Mouse (Mus musculus): Measurements from ENCODE around the gene Slc22a7.

Slc22a7 gene

GRCm38 (mm10) chr17:46426496-46426895 is 11.8 kb downstream of the Slc22a7 start:
- Histone ChIP-seq H3K27me3 (ENCODE audit: insufficient read depth, low read length) (peaks cover 18% of the 10 kb centered on the region), H3K9me3 (ENCODE audit: low read length) (no peaks in the 10 kb centered on the region), H3K36me3 (ENCODE audit: insufficient read depth, low read length) (no peaks in the 10 kb centered on the region), H3K4me1 (replicated peaks; ENCODE audit: low read depth, low read length) (peaks cover 26% of the 10 kb centered on the region), H3K4me3 (replicated peaks; ENCODE audit: low read length) (no peak overlapping the region)
- no peak for TF ChIP-seq NANOG (IDR thresholded peaks at IDR 0.05; ENCODE audit: borderline replicate concordance, low read length)
- TF ChIP-seq POU5F1 (IDR thresholded peaks at IDR 0.05; ENCODE audit: borderline replicate concordance, low read length) = no peak
- TF ChIP-seq CTCF (conservative IDR thresholded peaks at IDR 0.05; ENCODE audit: low read length) = no peak

- Histone ChIP-seq H3K27me3 (ENCODE audit: insufficient read depth, low read length) (no peaks in the 10 kb centered on the region), H3K36me3 (ENCODE audit: insufficient read depth, low read length) (no peaks in the 10 kb centered on the region), H3K4me1 (replicated peaks; ENCODE audit: low read depth, low read length) (no peaks in the 10 kb centered on the region), H3K9me3 (ENCODE audit: low read length) (no peaks in the 10 kb centered on the region), H3K4me3 (replicated peaks; ENCODE audit: low read length) (no peak overlapping the region)
- TF ChIP-seq POU5F1 (IDR thresholded peaks at IDR 0.05; ENCODE audit: borderline replicate concordance, low read length) (no peak), CTCF (conservative IDR thresholded peaks at IDR 0.05; ENCODE audit: low read length) (0 out of 2 replicates have a peak, but pooled peaks have one; percentile 4)
Observed at GRCm38 (mm10) chr17:46419717-46420116, 18.5 kb downstream of the Slc22a7 start.

- H3K4me1 ChIP-seq (replicated peaks; ENCODE audit: low read depth, low read length) = no peaks in the 10 kb centered on the region
- H3K4me3 ChIP-seq (replicated peaks; ENCODE audit: low read length) = no peak overlapping the region
- H3K27me3 ChIP-seq (ENCODE audit: insufficient read depth, low read length) = no peaks in the 10 kb centered on the region
- H3K36me3 ChIP-seq (ENCODE audit: insufficient read depth, low read length) = peaks cover 7% of the 10 kb centered on the region
- H3K9me3 ChIP-seq (ENCODE audit: low read length) = no peaks in the 10 kb centered on the region
- no peak for TF ChIP-seq POU5F1 (IDR thresholded peaks at IDR 0.05; ENCODE audit: borderline replicate concordance, low read length)
- TF ChIP-seq NANOG (IDR thresholded peaks at IDR 0.05; ENCODE audit: borderline replicate concordance, low read length) = no peak
- no peak for TF ChIP-seq CTCF (conservative IDR thresholded peaks at IDR 0.05; ENCODE audit: low read length)
Observed at GRCm38 (mm10) chr17:46418628-46419027, 19.6 kb downstream of the Slc22a7 start.

DNA sequence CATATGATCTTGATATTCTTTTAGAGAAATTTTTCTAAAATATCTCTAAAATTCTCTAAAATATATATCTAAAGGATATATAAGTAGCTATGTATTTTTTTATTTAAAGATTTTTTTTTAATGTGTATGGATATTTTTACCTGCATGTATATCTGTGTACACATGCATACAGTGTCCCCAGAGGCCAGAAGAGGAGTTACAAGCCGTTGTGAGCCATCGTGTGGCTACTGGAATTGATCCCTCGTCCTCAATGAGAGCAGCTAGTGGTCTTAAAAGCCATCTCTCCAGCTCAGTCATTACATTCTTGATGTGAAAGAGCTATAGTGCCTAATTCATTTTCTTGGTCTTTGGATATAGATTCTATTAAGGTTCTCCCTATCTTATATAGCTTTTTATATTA is 29.8 kb downstream of the Slc22a7 start:
- Histone ChIP-seq H3K4me3 (replicated peaks; ENCODE audit: low read length) (no peak overlapping the region), H3K27me3 (ENCODE audit: insufficient read depth, low read length) (no peaks in the 10 kb centered on the region), H3K36me3 (ENCODE audit: insufficient read depth, low read length) (peaks cover 79% of the 10 kb centered on the region), H3K9me3 (ENCODE audit: low read length) (no peaks in the 10 kb centered on the region), H3K4me1 (replicated peaks; ENCODE audit: low read depth, low read length) (peaks cover 3% of the 10 kb centered on the region; the same call in 1 of the 2 replicates)
- no peak for TF ChIP-seq POU5F1 (IDR thresholded peaks at IDR 0.05; ENCODE audit: borderline replicate concordance, low read length)
- TF ChIP-seq CTCF (conservative IDR thresholded peaks at IDR 0.05; ENCODE audit: low read length) = peak; percentile 35

GRCm38 (mm10) chr17:46394631-46395030 is 43.6 kb downstream of the Slc22a7 start:
- no peak for TF ChIP-seq CTCF (conservative IDR thresholded peaks at IDR 0.05; ENCODE audit: low read length)
- no peak for TF ChIP-seq POU5F1 (IDR thresholded peaks at IDR 0.05; ENCODE audit: borderline replicate concordance, low read length)
- no peak for TF ChIP-seq NANOG (IDR thresholded peaks at IDR 0.05; ENCODE audit: borderline replicate concordance, low read length)
- H3K27me3 ChIP-seq (ENCODE audit: insufficient read depth, low read length) = no peaks in the 10 kb centered on the region
- H3K4me3 ChIP-seq (replicated peaks; ENCODE audit: low read length) = no peak overlapping the region
- H3K4me1 ChIP-seq (replicated peaks; ENCODE audit: low read depth, low read length) = no peaks in the 10 kb centered on the region
- H3K9me3 ChIP-seq (ENCODE audit: low read length) = no peaks in the 10 kb centered on the region
- peaks cover 42% of the 10 kb centered on the region for H3K36me3 ChIP-seq (ENCODE audit: insufficient read depth, low read length)

DNA sequence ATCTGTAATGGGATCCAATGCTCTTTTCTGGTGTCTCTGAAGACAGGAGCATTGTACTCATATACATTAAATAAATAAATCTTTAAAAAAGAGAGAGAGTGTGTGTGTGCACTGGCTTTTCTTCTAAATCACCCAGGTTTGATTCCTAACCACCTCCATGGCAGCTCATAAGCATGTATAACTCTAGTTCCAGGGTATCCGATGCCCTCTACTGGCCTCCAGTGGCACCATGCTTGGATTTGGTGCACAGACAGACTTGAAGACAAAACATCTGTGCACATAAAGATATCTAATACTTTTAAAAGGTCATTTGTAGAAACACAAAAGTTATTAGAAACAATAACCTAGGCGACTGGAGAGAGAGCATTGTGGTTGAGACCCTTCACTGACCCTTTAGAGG is 45.2 kb downstream of the Slc22a7 start:
- H3K9me3 ChIP-seq (ENCODE audit: low read length) = no peaks in the 10 kb centered on the region
- no peaks in the 10 kb centered on the region for H3K27me3 ChIP-seq (ENCODE audit: insufficient read depth, low read length)
- H3K4me1 ChIP-seq (replicated peaks; ENCODE audit: low read depth, low read length) = no peaks in the 10 kb centered on the region
- TF ChIP-seq CTCF (conservative IDR thresholded peaks at IDR 0.05; ENCODE audit: low read length) (peak; percentile 37), NANOG (IDR thresholded peaks at IDR 0.05; ENCODE audit: borderline replicate concordance, low read length) (no peak)
- H3K36me3 ChIP-seq (ENCODE audit: insufficient read depth, low read length) = peaks cover 37% of the 10 kb centered on the region
- H3K4me3 ChIP-seq (replicated peaks; ENCODE audit: low read length) = no peak overlapping the region

GRCm38 (mm10) chr17:46388200-46388599 is 50.1 kb downstream of the Slc22a7 start:
- TF ChIP-seq NANOG (IDR thresholded peaks at IDR 0.05; ENCODE audit: borderline replicate concordance, low read length) = no peak
- Histone ChIP-seq H3K4me1 (replicated peaks; ENCODE audit: low read depth, low read length) (peaks cover 12% of the 10 kb centered on the region), H3K4me3 (replicated peaks; ENCODE audit: low read length) (no peak overlapping the region), H3K27me3 (ENCODE audit: insufficient read depth, low read length) (peaks cover 17% of the 10 kb centered on the region), H3K36me3 (ENCODE audit: insufficient read depth, low read length) (peaks cover 25% of the 10 kb centered on the region), H3K9me3 (ENCODE audit: low read length) (no peaks in the 10 kb centered on the region)

- peaks cover 20% of the 10 kb centered on the region for H3K4me1 ChIP-seq (replicated peaks; ENCODE audit: low read depth, low read length)
- peak overlapping the region; percentile 89 for H3K4me3 ChIP-seq (replicated peaks; ENCODE audit: low read length)
- TF ChIP-seq CTCF (conservative IDR thresholded peaks at IDR 0.05; ENCODE audit: low read length) = no peak
- TF ChIP-seq POU5F1 (IDR thresholded peaks at IDR 0.05; ENCODE audit: borderline replicate concordance, low read length) = no peak
- no peak for TF ChIP-seq NANOG (IDR thresholded peaks at IDR 0.05; ENCODE audit: borderline replicate concordance, low read length)
- H3K27me3 ChIP-seq (ENCODE audit: insufficient read depth, low read length) = peaks cover 17% of the 10 kb centered on the region
- H3K9me3 ChIP-seq (ENCODE audit: low read length) = no peaks in the 10 kb centered on the region
- peaks cover 19% of the 10 kb centered on the region for H3K36me3 ChIP-seq (ENCODE audit: insufficient read depth, low read length)
Observed at GRCm38 (mm10) chr17:46384061-46384801, 54.0 kb downstream of the Slc22a7 start.

All from E14TG2a.4 (cell line).